Mouse (Mus musculus) ES-E14 (cell line): ENCODE results near the gene Kcnk2.

Experiments
- CHD2 ChIP-seq: IDR thresholded peaks from 2 replicates; pipeline ENCODE4 v1.6.1; 2014; ENCODE audit warnings: mild to moderate bottlenecking, low read depth, low read length, inconsistent platforms
- HCFC1 ChIP-seq: IDR thresholded peaks from 2 replicates; pipeline ENCODE4 v1.6.1; 2012; ENCODE audit warnings: low read length, inconsistent platforms, borderline replicate concordance; ENCODE audit not compliant: insufficient read depth
- MAFK ChIP-seq: IDR thresholded peaks from 2 replicates; pipeline ENCODE4 v1.6.1; 2014; ENCODE audit warnings: mild to moderate bottlenecking, low read depth, low read length, inconsistent platforms; ENCODE audit not compliant: insufficient read depth
- ZC3H11A ChIP-seq: IDR thresholded peaks from 2 replicates; pipeline ENCODE4 v1.6.1; 2012; ENCODE audit warnings: low read depth, mild to moderate bottlenecking, inconsistent platforms, low read length, borderline replicate concordance
- ZNF384 ChIP-seq: IDR thresholded peaks from 2 replicates; pipeline ENCODE4 v1.6.1; 2012; ENCODE audit warnings: low read depth, low read length, inconsistent platforms

GRCm38 (mm10) chr1:189171138-189171537, 230.9 kb downstream of the Kcnk2 start:
- no peak for TF ChIP-seq ZNF384
- no peak for TF ChIP-seq HCFC1
- no peak for TF ChIP-seq ZC3H11A
- TF ChIP-seq CHD2: no peak
- TF ChIP-seq MAFK: no peak
